Mouse (Mus musculus) adrenal gland, adult 18-20 months (tissue): ENCODE measurements at regions not wholly inside any gene's neighbourhood (a gene's known extent, or its start where the extent isn't known, plus 50 kb on each side); places are given as distances from the start of the nearest gene placed in this dataset.

Experiments used
- DNase-seq, 2 experiments: peaks; one replicate each; pipeline ENCODE4 v3.0.0; 2021 to 2022; ENCODE audit warnings: low spot score in 2 of 2

GRCm38 (mm10) chr15:95714408-95714807 is 58.6 kb upstream of the Dbx2 start:
- no peak for DNase-seq

- no peak for DNase-seq
Observed at GRCm38 (mm10) chr15:95715941-95716340, 60.2 kb upstream of the Dbx2 start.

- DNase-seq: no peak
Observed at GRCm38 (mm10) chr15:95723699-95724098, 66.9 kb upstream of the Ano6 start.

GRCm38 (mm10) chr15:95725866-95726265 is 64.8 kb upstream of the Ano6 start:
- DNase-seq: peak; percentile 11 to 49

- DNase-seq: no peak
Observed at GRCm38 (mm10) chr15:95726516-95726915, 64.1 kb upstream of the Ano6 start.

GRCm38 (mm10) chr15:95735746-95736145 is 54.9 kb upstream of the Ano6 start:
- no peak for DNase-seq
